Mouse (Mus musculus) liver, embryonic 12.5 days (tissue): ENCODE measurements at regions not wholly inside any gene's neighbourhood (a gene's known extent, or its start where the extent isn't known, plus 50 kb on each side); places are given as distances from the start of the nearest gene placed in this dataset.

Experiments
- ATAC-seq: fragments of 200-750 bp; cut with Nextera tagmentation; 2 replicates; pipeline ENCODE4 v1.8.0; 2017; ENCODE audit warnings: moderate number of reproducible peaks, mild to moderate bottlenecking, moderate library complexity
- H3K27ac ChIP-seq: fragments of 300-500 bp; sonication (generic); 2 replicates; pipeline ENCODE4 v1.5.1; 2016; ENCODE audit warnings: mild to moderate bottlenecking
- H3K27me3 ChIP-seq: fragments of 300-500 bp; sonication (generic); replicated peaks from 2 replicates; pipeline ENCODE4 v1.6.1; 2016; ENCODE audit warnings: mild to moderate bottlenecking, moderate library complexity
- H3K36me3 ChIP-seq: fragments of 300-500 bp; sonication (generic); 2 replicates; pipeline ENCODE4 v1.6.1; 2016; ENCODE audit warnings: mild to moderate bottlenecking, moderate library complexity
- H3K4me1 ChIP-seq: fragments of 300-500 bp; sonication (generic); 2 replicates; pipeline ENCODE4 v1.6.1; 2016
- H3K4me2 ChIP-seq: fragments of 300-500 bp; sonication (generic); 2 replicates; pipeline ENCODE4 v1.6.1; 2016; ENCODE audit warnings: mild to moderate bottlenecking, moderate library complexity
- H3K4me3 ChIP-seq: fragments of 300-500 bp; sonication (generic); 2 replicates; pipeline ENCODE4 v1.5.1; 2016; ENCODE audit warnings: mild to moderate bottlenecking, moderate library complexity
- H3K9ac ChIP-seq: fragments of 300-500 bp; sonication (generic); 2 replicates; pipeline ENCODE4 v1.6.1; 2016; ENCODE audit warnings: mild to moderate bottlenecking, moderate library complexity
- H3K9me3 ChIP-seq: fragments of 300-500 bp; sonication (generic); replicated peaks from 2 replicates; pipeline ENCODE4 v1.6.1; 2016; ENCODE audit warnings: mild to moderate bottlenecking, moderate library complexity
- WGBS: fragments of 180-500 bp; shearing (Covaris S2); methylation state at CpG from one replicate; pipeline ENCODE4 v1.1.7; 2016; ENCODE audit not compliant: insufficient replicate concordance; 5-methylcytosine and 5-hydroxymethylcytosine counted together

GRCm38 (mm10) chr10:17630861-17631581, 92.0 kb upstream of the Cited2 start:
- Histone ChIP-seq H3K27me3 (no peaks in the 10 kb centered on the region), H3K4me1 (0 out of 2 replicates have a peak, but pooled peaks cover 2% of the 10 kb centered on the region), H3K4me3 (no peak overlapping the region), H3K4me2 (no peak overlapping the region), H3K9me3 (no peaks in the 10 kb centered on the region), H3K36me3 (no peaks in the 10 kb centered on the region), H3K27ac (no peak overlapping the region), H3K9ac (no peak overlapping the region)
- ATAC-seq, result no peak
- WGBS, result 70% methylated on average over 4 of the region's 4 CpGs

GRCm38 (mm10) chr10:17631817-17632216, 91.2 kb upstream of the Cited2 start:
- WGBS, result 49% methylated on average over 5 of the region's 5 CpGs
- no peak for ATAC-seq

GRCm38 (mm10) chr10:17632959-17633674, 89.9 kb upstream of the Cited2 start:
- no peak for ATAC-seq
- Histone ChIP-seq H3K4me1 (0 out of 2 replicates have a peak, but pooled peaks cover 2% of the 10 kb centered on the region), H3K4me3 (no peak overlapping the region), H3K9me3 (no peaks in the 10 kb centered on the region), H3K9ac (no peak overlapping the region), H3K27me3 (no peaks in the 10 kb centered on the region), H3K4me2 (no peak overlapping the region), H3K27ac (no peak overlapping the region), H3K36me3 (no peaks in the 10 kb centered on the region)
- WGBS, result 80% methylated on average over 12 of the region's 12 CpGs

More at GRCm38 (mm10) chr10:17631817-17632216, 91.2 kb upstream of the Cited2 start:
- Histone ChIP-seq H3K9ac (no peak overlapping the region), H3K36me3 (no peaks in the 10 kb centered on the region), H3K4me1 (0 out of 2 replicates have a peak, but pooled peaks cover 2% of the 10 kb centered on the region), H3K4me3 (no peak overlapping the region), H3K4me2 (no peak overlapping the region), H3K9me3 (no peaks in the 10 kb centered on the region), H3K27ac (no peak overlapping the region), H3K27me3 (no peaks in the 10 kb centered on the region)

- no peaks in the 10 kb centered on the region for H3K9me3 ChIP-seq
- peak overlapping the region; percentile 49; the same call in 1 of the 2 replicates for H3K27ac ChIP-seq
- peak overlapping the region; percentile 27; the same call in 1 of the 2 replicates for H3K9ac ChIP-seq
- no peak overlapping the region for H3K4me2 ChIP-seq
- ATAC-seq, result peak; percentile 86
- no peak overlapping the region for H3K4me3 ChIP-seq
- H3K27me3 ChIP-seq, result no peaks in the 10 kb centered on the region
- H3K36me3 ChIP-seq, result no peaks in the 10 kb centered on the region
- peaks cover 14% of the 10 kb centered on the region for H3K4me1 ChIP-seq
- WGBS, result 47% methylated on average over 5 of the region's 5 CpGs
These were observed 77.7 kb upstream of the Cited2 start for GRCm38 (mm10) chr10:17645363-17645762.

- H3K9ac ChIP-seq, result no peak overlapping the region
- WGBS, result 80% methylated on average over 4 of the region's 4 CpGs
- no peak overlapping the region for H3K4me3 ChIP-seq
- no peaks in the 10 kb centered on the region for H3K27me3 ChIP-seq
- peaks cover 17% of the 10 kb centered on the region for H3K4me1 ChIP-seq
- H3K4me2 ChIP-seq, result no peak overlapping the region
- no peaks in the 10 kb centered on the region for H3K36me3 ChIP-seq
- H3K9me3 ChIP-seq, result no peaks in the 10 kb centered on the region
- no peak overlapping the region for H3K27ac ChIP-seq
- ATAC-seq, result no peak
These were observed 76.6 kb upstream of the Cited2 start for GRCm38 (mm10) chr10:17646391-17646790.

GRCm38 (mm10) chr10:17648077-17648476, 74.9 kb upstream of the Cited2 start:
- H3K27me3 ChIP-seq, result no peaks in the 10 kb centered on the region
- H3K9ac ChIP-seq, result no peak overlapping the region
- H3K4me2 ChIP-seq, result no peak overlapping the region
- WGBS, result 34% methylated on average over 6 of the region's 6 CpGs
- H3K4me3 ChIP-seq, result no peak overlapping the region
- H3K4me1 ChIP-seq, result peaks cover 33% of the 10 kb centered on the region
- H3K9me3 ChIP-seq, result no peaks in the 10 kb centered on the region
- H3K36me3 ChIP-seq, result no peaks in the 10 kb centered on the region
- H3K27ac ChIP-seq, result no peak overlapping the region
- no peak for ATAC-seq

GRCm38 (mm10) chr10:17650997-17651750, 71.8 kb upstream of the Cited2 start:
- Histone ChIP-seq H3K36me3 (no peaks in the 10 kb centered on the region), H3K4me1 (peaks cover 36% of the 10 kb centered on the region), H3K9me3 (no peaks in the 10 kb centered on the region), H3K4me2 (no peak overlapping the region), H3K27me3 (peaks cover 3% of the 10 kb centered on the region; the same call in 1 of the 2 replicates), H3K9ac (no peak overlapping the region), H3K27ac (peak overlapping the region; percentile 63), H3K4me3 (no peak overlapping the region)
- WGBS, result 60% methylated on average over 6 of the region's 6 CpGs
- ATAC-seq, result peak; percentile 53; the same call in 1 of the 2 replicates

GRCm38 (mm10) chr10:17653325-17653724, 69.7 kb upstream of the Cited2 start:
- Histone ChIP-seq H3K27me3 (peaks cover 8% of the 10 kb centered on the region; the same call in 1 of the 2 replicates), H3K9ac (no peak overlapping the region), H3K27ac (no peak overlapping the region; the same call in 1 of the 2 replicates), H3K36me3 (no peaks in the 10 kb centered on the region), H3K4me2 (no peak overlapping the region), H3K9me3 (no peaks in the 10 kb centered on the region), H3K4me3 (no peak overlapping the region), H3K4me1 (peaks cover 46% of the 10 kb centered on the region)
- 40% methylated on average over 6 of the region's 6 CpGs for WGBS
- peak; percentile 75 for ATAC-seq

GRCm38 (mm10) chr10:17653785-17654184, 69.2 kb upstream of the Cited2 start:
- peaks cover 46% of the 10 kb centered on the region for H3K4me1 ChIP-seq
- no peak overlapping the region for H3K9ac ChIP-seq
- peaks cover 8% of the 10 kb centered on the region; the same call in 1 of the 2 replicates for H3K27me3 ChIP-seq
- no peaks in the 10 kb centered on the region for H3K36me3 ChIP-seq
- no peak for ATAC-seq
- H3K4me3 ChIP-seq, result no peak overlapping the region
- 62% methylated on average over 9 of the region's 9 CpGs for whole genome bisulfite sequencing
- no peak overlapping the region for H3K4me2 ChIP-seq
- H3K27ac ChIP-seq, result no peak overlapping the region; the same call in 1 of the 2 replicates
- no peaks in the 10 kb centered on the region for H3K9me3 ChIP-seq

GRCm38 (mm10) chr10:17654308-17654858, 68.6 kb upstream of the Cited2 start:
- no peak overlapping the region for H3K9ac ChIP-seq
- WGBS, result 72% methylated on average over 2 of the region's 2 CpGs
- H3K9me3 ChIP-seq, result no peaks in the 10 kb centered on the region
- peaks cover 8% of the 10 kb centered on the region; the same call in 1 of the 2 replicates for H3K27me3 ChIP-seq
- H3K4me1 ChIP-seq, result peaks cover 46% of the 10 kb centered on the region
- no peak overlapping the region for H3K4me2 ChIP-seq
- no peak for ATAC-seq
- no peaks in the 10 kb centered on the region for H3K36me3 ChIP-seq
- H3K4me3 ChIP-seq, result no peak overlapping the region
- H3K27ac ChIP-seq, result no peak overlapping the region

- H3K4me1 ChIP-seq, result peaks cover 46% of the 10 kb centered on the region
These were observed 67.5 kb upstream of the Cited2 start for GRCm38 (mm10) chr10:17655459-17656051.

More at GRCm38 (mm10) chr10:17655459-17656051, 67.5 kb upstream of the Cited2 start:
- no peaks in the 10 kb centered on the region for H3K36me3 ChIP-seq
- no peak overlapping the region for H3K4me3 ChIP-seq
- 58% methylated on average over 10 of the region's 10 CpGs for WGBS
- H3K27me3 ChIP-seq, result peaks cover 8% of the 10 kb centered on the region; the same call in 1 of the 2 replicates
- no peaks in the 10 kb centered on the region for H3K9me3 ChIP-seq
- ATAC-seq, result no peak
- H3K4me2 ChIP-seq, result peak overlapping the region; percentile 6; the same call in 1 of the 2 replicates
- no peak overlapping the region for H3K27ac ChIP-seq
- no peak overlapping the region for H3K9ac ChIP-seq
